Mouse (Mus musculus): ENCODE data around the gene Runx2. TPM values are rescaled to one million over a fixed set of nuclear protein-coding genes. Genes with fewer than 3 reads are reported as not detected.

The Runx2 gene
- polyA plus RNA-seq, 1 experiment from 2014 or later, result 0.34 TPM

DNA sequence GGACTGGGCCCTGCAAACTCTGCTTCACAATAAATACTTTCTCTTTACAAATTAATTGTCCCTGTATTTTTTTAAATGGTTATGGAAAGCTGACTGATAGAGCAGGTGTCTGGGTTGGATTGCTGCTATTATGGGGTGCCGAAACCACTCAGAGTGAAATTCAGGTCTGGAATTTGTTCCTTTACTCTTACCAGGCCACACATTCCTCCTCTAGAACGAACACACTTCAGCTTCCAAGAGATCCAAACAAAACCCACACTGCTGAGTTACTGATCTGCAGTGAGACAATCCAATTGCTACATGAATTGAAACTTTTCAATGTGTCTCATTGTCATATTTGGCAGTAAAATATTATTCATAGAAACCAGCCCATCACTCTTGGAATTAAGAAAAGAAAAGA, 47.6 kb downstream of the Runx2 start:
- Histone ChIP-seq H3K27me3 (ENCODE audit: insufficient read depth, low read length) (no peaks in the 10 kb centered on the region), H3K9ac (replicated peaks) (no peak overlapping the region), H3K4me3 (ENCODE audit: low read depth, low read length) (no peak overlapping the region), H3K4me1 (ENCODE audit: insufficient read depth) (no peaks in the 10 kb centered on the region), H3K36me3 (replicated peaks; ENCODE audit: insufficient read depth, low read length) (no peaks in the 10 kb centered on the region), H3K4me2 (ENCODE audit: low read depth, low read length) (no peak overlapping the region), H3K27ac (ENCODE audit: low read depth) (no peak overlapping the region), H3K9me3 (ENCODE audit: low read length) (no peaks in the 10 kb centered on the region)
- TF ChIP-seq CTCF (IDR thresholded peaks at IDR 0.05; ENCODE audit: low read depth) (no peak), EP300 (IDR thresholded peaks at IDR 0.05; ENCODE audit: low read depth) (no peak)
- no peak for DNase-seq
- WGBS (ENCODE audit: insufficient replicate concordance), result 64% methylated on average over 2 of the region's 2 CpGs
- no peak for ATAC-seq

GRCm38 (mm10) chr17:44766318-44766717, 48.3 kb downstream of the Runx2 start:
- 76% methylated on average over 11 of the region's 11 CpGs for WGBS (ENCODE audit: insufficient replicate concordance)
- Histone ChIP-seq H3K9me3 (ENCODE audit: low read length) (no peaks in the 10 kb centered on the region), H3K27ac (ENCODE audit: low read depth) (no peak overlapping the region), H3K27me3 (ENCODE audit: insufficient read depth, low read length) (no peaks in the 10 kb centered on the region), H3K4me1 (ENCODE audit: insufficient read depth) (no peaks in the 10 kb centered on the region), H3K36me3 (replicated peaks; ENCODE audit: insufficient read depth, low read length) (no peaks in the 10 kb centered on the region), H3K4me3 (ENCODE audit: low read depth, low read length) (no peak overlapping the region), H3K4me2 (ENCODE audit: low read depth, low read length) (no peak overlapping the region), H3K9ac (replicated peaks) (no peak overlapping the region)
- ATAC-seq (no peak), DNase-seq (no peak)
- TF ChIP-seq EP300 (IDR thresholded peaks at IDR 0.05; ENCODE audit: low read depth) (no peak), CTCF (IDR thresholded peaks at IDR 0.05; ENCODE audit: low read depth) (no peak)

GRCm38 (mm10) chr17:44745378-44745777, 69.2 kb downstream of the Runx2 start:
- Histone ChIP-seq H3K36me3 (replicated peaks; ENCODE audit: insufficient read depth, low read length) (no peaks in the 10 kb centered on the region), H3K4me3 (ENCODE audit: low read depth, low read length) (no peak overlapping the region), H3K4me1 (ENCODE audit: insufficient read depth) (no peaks in the 10 kb centered on the region), H3K9ac (replicated peaks) (no peak overlapping the region), H3K4me2 (ENCODE audit: low read depth, low read length) (no peak overlapping the region), H3K27me3 (ENCODE audit: insufficient read depth, low read length) (peaks cover 3% of the 10 kb centered on the region; the same call in 1 of the 2 replicates), H3K9me3 (ENCODE audit: low read length) (no peaks in the 10 kb centered on the region), H3K27ac (ENCODE audit: low read depth) (no peak overlapping the region)
- ATAC-seq, result no peak
- 68% methylated on average over 8 of the region's 8 CpGs for WGBS (ENCODE audit: insufficient replicate concordance)
- TF ChIP-seq CTCF (IDR thresholded peaks at IDR 0.05; ENCODE audit: low read depth), result no peak
- TF ChIP-seq EP300 (IDR thresholded peaks at IDR 0.05; ENCODE audit: low read depth), result no peak
- no peak for DNase-seq

DNA sequence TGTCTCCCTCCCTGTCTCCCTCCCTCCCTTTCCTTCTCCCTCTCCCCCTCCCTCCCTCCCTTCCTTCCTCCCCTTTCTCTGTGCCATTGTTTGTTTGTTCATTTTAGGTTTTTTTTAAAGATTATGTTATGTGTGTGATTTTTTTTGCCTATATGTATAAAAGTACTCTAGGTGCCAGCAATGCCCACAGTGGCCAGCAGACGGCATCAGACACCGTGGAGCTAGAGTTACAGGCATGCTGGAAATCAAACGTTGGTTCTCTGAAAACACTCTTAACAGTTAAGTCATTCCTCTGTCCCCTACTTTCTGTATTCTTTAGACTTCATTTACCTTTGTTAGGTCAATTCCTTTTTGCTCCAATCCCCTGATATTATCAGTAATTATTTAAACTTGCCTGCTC, 70.8 kb downstream of the Runx2 start:
- Histone ChIP-seq H3K27me3 (ENCODE audit: insufficient read depth, low read length) (peaks cover 13% of the 10 kb centered on the region), H3K4me1 (ENCODE audit: insufficient read depth) (no peaks in the 10 kb centered on the region), H3K27ac (ENCODE audit: low read depth) (no peak overlapping the region), H3K4me3 (ENCODE audit: low read depth, low read length) (no peak overlapping the region), H3K4me2 (ENCODE audit: low read depth, low read length) (no peak overlapping the region), H3K9ac (replicated peaks) (no peak overlapping the region), H3K36me3 (replicated peaks; ENCODE audit: insufficient read depth, low read length) (no peaks in the 10 kb centered on the region), H3K9me3 (ENCODE audit: low read length) (no peaks in the 10 kb centered on the region)
- DNase-seq (no peak), ATAC-seq (no peak)
- TF ChIP-seq CTCF (IDR thresholded peaks at IDR 0.05; ENCODE audit: low read depth) (peak; percentile 66), EP300 (IDR thresholded peaks at IDR 0.05; ENCODE audit: low read depth) (no peak)
- 49% methylated on average over 3 of the region's 3 CpGs for WGBS (ENCODE audit: insufficient replicate concordance)

- 88% methylated on average over 9 of the region's 9 CpGs for WGBS (ENCODE audit: insufficient replicate concordance)
- Histone ChIP-seq H3K4me3 (ENCODE audit: low read depth, low read length) (no peak overlapping the region), H3K9me3 (ENCODE audit: low read length) (no peaks in the 10 kb centered on the region), H3K27me3 (ENCODE audit: insufficient read depth, low read length) (peaks cover 29% of the 10 kb centered on the region), H3K36me3 (replicated peaks; ENCODE audit: insufficient read depth, low read length) (no peaks in the 10 kb centered on the region), H3K4me1 (ENCODE audit: insufficient read depth) (peaks cover 2% of the 10 kb centered on the region; the same call in 1 of the 2 replicates), H3K27ac (ENCODE audit: low read depth) (no peak overlapping the region), H3K4me2 (ENCODE audit: low read depth, low read length) (no peak overlapping the region), H3K9ac (replicated peaks) (no peak overlapping the region)
- no peak for ATAC-seq
- TF ChIP-seq EP300 (IDR thresholded peaks at IDR 0.05; ENCODE audit: low read depth) (no peak), CTCF (IDR thresholded peaks at IDR 0.05; ENCODE audit: low read depth) (no peak)
- DNase-seq, result no peak
These were observed 72.4 kb downstream of the Runx2 start for GRCm38 (mm10) chr17:44742246-44742645.

- 6% methylated on average over 20 of the region's 22 CpGs for WGBS (ENCODE audit: insufficient replicate concordance)
- TF ChIP-seq EP300 (IDR thresholded peaks at IDR 0.05; ENCODE audit: low read depth), result no peak
- no peak for TF ChIP-seq CTCF (IDR thresholded peaks at IDR 0.05; ENCODE audit: low read depth)
- H3K4me1 ChIP-seq (ENCODE audit: insufficient read depth), result peaks cover 19% of the 10 kb centered on the region
These were observed 76.4 kb downstream of the Runx2 start for GRCm38 (mm10) chr17:44738121-44738637.

More at GRCm38 (mm10) chr17:44738121-44738637, 76.4 kb downstream of the Runx2 start:
- Histone ChIP-seq H3K9me3 (ENCODE audit: low read length) (no peaks in the 10 kb centered on the region), H3K36me3 (replicated peaks; ENCODE audit: insufficient read depth, low read length) (no peaks in the 10 kb centered on the region), H3K27ac (ENCODE audit: low read depth) (no peak overlapping the region), H3K9ac (replicated peaks) (no peak overlapping the region), H3K4me2 (ENCODE audit: low read depth, low read length) (peak overlapping the region; percentile 53), H3K4me3 (ENCODE audit: low read depth, low read length) (peak overlapping the region; percentile 23; the same call in 1 of the 2 replicates), H3K27me3 (ENCODE audit: insufficient read depth, low read length) (peaks cover 65% of the 10 kb centered on the region)
- ATAC-seq (no peak), DNase-seq (no peak)
